Mouse (Mus musculus): Measurements from ENCODE around the gene Tcerg1l.

The Tcerg1l gene

DNA sequence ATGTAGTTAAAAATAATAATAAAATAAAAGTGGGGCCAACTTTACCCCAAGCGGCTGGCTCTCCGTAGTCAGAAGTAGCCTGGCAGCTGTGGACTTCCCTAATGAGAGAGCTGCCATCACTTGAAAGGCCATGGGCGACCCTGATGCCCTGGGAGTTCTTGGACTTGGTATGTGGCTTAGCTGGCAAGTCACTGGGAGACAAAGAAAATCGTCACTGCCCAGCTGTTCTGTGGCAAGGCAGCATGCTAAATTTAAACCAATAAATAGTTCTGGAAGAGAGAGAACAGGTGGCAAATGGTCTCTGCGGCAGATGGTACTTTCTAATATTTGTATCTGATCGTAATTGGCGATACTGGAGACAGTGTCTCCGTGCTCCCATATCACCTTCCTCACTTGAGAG lies 40.1 kb downstream of the Tcerg1l start:
- DNase-seq = no peak

DNA sequence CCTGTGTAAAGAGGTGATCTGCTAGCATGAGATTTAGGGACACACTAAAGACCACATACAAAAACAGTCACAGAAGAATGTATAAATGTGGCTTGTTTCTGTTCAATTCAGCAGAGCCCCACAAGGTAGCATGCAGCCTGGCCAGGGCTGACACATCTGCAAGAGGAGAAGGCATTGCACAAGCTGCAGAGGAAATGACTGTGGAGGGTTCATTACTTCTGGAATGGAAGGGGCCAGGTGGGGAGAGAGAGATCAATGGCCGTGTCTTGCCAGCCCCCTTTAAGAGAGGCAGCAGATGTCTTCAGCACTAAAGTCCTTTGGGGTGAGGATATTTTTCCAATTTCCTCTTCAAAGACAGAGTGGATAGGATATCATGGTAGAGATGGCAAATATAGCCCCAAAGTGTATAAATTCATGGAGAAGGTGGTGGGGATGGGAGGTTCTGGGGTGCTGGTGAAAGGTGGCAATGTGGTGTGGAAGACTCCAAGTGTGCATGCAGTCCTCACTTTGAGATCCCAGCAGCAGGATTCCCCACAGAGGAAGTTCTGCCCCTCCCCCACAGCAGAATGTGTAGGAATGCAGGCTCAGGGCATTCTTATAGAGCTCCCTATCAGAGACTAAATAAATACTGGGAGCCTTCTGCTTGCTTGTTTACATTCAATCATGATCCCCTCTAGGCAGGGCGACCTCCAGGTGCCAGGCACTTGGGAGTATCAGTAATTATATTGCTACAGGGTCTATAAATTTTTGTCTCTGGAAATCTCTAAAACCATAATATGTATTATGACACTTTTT lies 40.7 kb downstream of the Tcerg1l start:
- no peak for DNase-seq

DNA sequence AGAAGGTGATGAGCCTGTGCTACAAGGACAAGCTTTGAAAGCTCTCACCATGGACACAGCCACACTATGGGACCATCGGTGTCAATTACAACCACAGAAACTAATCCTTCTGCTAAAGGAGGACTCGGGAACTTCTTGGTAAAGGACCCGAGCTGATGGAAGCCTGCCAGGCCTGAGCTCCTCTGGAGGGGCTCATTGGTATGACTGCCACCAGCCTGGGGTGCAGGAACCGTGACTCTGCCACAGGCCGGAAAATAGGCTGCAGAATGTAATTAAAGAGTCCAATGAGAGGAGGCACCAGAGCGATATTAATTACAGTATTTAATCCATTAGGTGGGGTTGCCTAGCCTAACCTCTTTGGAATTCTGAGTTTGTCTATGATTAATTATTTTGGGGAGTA lies 52.1 kb downstream of the Tcerg1l start:
- peak in 1 of 2 experiments; percentile 3 for DNase-seq

DNA sequence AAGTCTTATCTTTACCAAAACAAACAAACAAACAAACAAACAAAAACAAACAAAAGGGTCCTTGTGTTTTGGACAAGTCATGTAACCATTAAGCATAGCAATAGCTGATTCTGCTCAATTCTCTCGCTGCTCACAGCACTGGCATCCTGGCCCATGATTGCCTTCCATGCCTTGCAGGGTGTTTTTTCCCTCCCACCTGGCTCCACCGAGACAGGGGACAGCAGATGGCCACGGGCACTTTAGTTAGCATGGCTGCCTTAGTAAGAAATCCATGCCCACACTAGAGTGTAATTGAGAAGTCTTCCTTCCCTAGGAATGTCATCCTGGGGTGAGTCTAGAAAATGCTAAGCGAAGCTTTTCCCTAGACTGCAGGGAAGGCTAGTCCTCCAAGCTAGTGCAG lies 59.1 kb downstream of the Tcerg1l start:
- DNase-seq = no peak

DNA sequence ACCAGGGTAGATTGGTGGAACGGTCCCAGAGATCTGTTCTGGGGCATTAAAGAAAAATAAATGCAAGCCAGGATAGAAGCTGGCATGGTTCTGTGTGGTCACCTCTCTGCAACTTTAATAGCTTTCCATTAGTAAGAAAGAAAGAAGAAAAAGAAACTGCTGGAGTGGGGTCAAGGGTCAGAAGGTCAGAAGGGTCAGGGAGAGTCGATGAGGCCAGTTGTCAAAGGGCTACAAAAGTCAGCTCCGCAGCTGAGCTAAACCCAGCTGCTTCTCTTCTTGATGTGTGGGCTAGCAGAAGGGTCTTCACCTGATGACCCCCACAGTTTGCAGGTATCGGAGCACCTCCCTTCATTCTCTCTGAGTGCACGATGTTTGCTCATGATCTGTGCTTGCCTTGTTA lies 59.6 kb downstream of the Tcerg1l start:
- DNase-seq = no peak

DNA sequence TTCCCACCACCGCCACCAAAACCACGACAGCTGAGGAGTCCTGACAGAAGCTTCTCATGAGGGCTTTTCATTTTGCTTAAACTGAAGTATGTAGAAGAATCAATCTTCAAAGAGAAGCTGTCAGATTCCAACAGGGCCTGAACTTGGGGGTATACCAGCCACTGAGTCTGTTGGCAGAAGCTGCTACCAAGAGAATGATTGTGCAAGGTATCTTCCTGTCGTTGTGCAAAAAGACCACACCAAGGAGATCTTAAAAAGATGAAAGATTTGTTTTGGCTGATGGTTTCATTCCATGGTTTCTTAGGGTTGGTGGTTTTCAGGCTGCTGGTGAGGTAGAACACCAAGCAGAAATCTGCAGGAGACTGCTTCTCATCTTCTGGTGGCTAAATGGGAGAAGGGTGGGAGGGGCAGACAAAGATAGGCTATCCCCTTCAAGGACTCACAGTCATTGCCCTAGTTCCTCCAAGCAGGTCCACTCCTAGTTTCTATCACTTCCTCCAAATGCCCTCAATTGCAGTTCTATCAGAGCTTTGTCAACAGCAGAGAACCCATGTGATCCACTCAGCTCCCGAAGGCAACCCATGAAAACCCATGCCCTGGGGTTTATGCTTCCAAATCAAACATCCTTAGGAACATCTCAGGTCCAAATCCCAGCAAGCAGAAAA lies 64.9 kb downstream of the Tcerg1l start:
- DNase-seq = no peak

DNA sequence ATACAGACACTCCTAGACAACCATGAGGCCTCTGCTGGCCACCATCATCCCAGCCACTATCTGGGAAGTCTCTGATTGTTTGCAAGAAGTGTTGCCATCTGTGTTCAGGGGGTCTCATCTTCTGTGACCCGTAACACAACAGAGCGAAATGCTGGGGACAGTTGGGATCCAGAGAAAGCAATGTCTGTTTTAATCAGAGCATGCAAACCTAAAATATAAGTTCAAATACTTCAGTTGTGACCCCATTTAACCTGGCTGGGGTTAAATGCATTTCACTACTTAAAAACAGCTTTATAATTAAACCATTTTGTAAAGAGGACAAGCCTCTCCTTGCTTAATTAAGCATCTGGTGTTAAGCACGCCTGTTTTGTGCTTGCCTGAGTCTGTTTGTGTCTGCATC lies 66.3 kb downstream of the Tcerg1l start:
- DNase-seq = no peak

DNA sequence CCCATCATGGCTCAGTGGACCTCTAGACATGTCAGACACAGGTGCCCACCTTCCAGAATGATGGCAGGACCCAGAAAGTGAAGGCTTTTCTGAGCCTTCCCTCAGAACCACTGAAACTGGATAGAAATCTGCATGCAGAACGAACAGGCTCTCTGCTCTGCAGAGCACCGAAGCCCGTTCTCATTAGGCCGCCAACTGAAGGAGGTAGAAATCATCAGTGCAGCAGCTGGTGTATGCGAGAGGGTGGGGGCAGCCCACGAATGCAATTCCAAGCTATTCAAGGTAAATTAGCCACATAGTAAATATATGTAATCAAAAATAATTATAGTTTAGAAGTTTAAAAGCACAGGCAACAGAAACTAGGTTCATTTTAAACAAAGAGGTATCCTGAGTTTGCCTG lies 68.9 kb downstream of the Tcerg1l start:
- DNase-seq = no peak

DNA sequence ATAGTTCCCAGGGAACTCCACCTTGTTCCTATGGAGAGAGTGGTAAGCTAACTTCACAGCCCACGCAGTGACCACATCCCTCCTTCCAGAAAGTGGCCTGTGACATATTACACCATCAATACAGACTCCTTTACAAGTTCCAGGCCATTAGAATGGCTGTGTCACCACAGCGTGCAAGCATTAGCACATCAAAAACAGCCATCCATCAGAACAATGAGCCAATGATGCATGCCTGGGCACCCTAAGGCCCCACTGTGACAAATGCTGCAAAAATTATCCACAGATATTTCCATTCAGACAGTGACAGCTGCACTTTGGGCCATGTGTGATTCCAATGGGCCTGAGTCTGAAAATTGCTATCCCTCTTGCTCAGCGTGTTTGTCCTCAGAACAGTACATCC lies 70.8 kb downstream of the Tcerg1l start:
- no peak for DNase-seq

DNA sequence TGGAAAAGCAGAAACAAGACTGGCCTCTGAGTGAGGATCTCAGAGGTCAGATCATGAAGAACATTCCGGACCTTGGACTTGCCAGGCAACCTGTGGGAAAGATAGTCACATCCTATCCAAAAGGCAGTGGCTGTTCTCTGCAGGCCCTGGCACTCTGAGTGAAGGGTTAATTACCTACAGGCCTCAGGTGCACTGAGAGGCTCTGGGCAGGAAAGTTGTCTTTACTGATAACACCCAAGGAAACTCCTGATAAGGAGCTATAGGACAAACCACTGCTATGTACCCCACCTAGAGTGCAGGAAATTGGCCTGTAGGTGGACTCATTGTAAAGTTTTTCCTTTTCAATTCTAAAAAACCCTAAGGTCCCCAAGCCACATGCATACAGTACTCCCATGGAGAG lies 83.8 kb downstream of the Tcerg1l start:
- DNase-seq = no peak

DNA sequence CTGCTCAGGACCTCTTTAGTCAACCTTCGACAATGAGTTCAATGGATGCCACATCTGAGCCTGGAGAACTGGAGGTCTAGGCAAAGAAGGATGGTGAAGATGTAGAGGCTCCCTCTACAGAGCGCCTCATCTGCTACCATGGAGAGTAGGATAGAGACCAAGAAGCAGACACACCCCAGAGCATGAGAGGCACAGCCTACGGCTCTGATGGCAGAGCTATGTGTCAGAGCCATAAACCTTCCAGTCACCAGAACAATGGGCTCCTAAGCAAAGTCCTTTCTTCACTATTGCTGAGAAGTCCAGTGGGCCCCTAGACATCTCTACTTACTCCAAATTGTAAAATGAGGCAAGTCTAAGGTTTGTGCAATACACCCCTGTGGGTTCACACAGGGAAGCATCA lies 91.4 kb downstream of the Tcerg1l start:
- no peak for DNase-seq

DNA sequence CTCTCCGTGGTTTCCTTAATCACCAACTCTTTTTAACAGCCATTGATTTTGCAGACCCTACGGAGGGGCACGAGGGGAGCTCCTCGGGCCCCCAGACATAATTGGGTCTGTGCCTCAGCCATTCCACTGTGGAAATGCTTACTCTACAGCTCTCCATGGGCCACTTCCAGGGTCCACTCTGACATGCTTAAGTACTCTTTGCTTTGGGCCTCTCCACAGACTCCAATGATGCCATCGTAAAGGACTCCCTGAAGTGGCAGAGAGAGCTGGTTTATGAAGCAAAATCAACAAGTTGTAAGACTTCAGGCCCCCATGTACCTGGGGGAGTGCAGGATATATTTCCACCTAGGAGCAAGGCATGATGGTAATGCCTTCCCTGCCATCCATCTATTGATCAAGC lies 112.7 kb downstream of the Tcerg1l start:
- no peak for DNase-seq

DNA sequence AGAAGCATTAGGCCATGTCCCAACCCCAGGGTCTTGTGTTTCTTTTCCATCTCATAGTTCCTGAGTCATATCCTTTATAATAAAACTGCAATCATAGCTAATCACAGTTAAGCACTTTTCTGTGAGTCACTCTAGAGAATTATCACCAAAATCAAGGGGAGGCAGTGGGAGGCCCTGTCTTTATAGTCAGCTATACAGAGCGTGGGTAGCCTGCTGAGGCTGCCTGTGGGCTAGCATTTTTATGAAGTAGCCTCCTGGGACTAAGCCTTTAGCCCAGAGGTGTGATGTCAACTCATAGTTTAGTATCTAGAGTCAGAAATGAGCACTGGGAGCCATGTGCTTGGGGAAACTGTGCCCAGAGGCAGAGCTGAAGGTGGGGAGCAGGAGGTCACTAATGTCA lies 122.3 kb downstream of the Tcerg1l start:
- no peak for DNase-seq

DNA sequence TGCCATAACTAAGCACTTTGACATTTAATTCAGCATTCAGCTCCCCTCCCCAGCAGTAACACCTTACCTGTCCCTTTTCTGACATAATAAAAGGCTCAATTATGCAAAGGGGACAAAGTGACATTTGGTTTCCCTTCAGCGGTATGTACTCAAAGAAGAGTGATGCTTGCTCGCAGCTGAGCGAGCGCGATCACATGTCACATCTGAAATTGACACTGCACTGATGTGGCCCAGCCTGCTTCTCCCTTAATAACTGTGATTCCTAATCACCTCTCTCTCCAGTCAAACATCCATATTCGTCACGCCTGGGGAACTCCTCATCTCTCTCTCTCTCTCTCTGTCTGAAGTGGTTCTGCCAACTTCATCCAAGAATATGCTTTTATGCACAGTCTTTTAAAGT lies 126.2 kb downstream of the Tcerg1l start:
- DNase-seq = no peak

DNA sequence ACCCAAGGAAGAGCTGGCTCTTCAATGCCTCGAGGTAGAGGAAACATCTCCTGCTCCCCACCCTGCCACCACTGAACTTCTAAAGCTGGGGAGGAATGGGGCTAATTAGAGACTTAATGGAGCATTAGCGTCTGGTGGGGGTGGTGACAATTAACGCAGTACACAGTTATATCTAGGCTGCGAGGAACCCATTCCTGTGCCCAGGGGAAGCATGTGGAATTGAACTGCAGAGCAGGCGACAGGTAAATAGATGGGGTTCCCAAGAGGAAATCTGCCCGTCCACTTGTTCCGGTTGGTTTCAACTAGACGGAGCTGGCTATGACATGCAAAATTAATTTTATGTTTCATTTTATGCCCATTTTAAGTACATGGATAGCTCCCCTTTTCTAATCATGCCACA lies 128.1 kb downstream of the Tcerg1l start:
- DNase-seq = no peak

DNA sequence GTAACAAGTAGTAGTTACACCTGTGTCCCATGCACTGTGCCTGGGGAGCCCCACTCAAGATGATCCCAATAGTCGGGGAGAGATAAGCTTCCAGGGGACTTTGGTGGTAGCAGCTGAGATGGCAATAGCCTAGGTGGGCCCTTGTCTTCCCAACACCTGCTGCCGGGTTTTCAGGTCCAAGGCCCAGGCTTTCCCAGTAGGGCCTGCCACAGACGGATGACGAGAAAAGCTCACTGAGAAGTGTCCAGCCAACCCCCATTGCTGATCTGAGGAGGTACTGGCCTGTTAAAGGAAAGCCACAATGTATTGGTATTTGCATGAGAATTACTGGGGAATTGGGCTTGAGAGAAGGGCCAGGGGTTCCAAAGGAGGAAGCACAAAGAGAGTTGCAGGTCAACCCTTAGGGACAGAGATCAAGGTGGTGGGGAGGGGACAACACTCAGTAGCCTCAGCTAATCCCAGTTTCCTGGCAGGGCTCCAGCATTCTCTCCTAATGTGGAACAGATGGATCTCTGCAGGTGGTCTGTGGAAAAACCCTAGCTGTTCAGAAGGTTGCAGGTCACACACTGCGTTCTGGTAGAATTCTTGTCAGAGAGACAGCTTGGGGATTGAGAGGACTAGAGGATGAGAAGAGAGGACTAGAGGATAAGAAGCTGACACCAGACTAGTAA lies 129.4 kb downstream of the Tcerg1l start:
- peak; percentile 47 to 48 for DNase-seq

DNA sequence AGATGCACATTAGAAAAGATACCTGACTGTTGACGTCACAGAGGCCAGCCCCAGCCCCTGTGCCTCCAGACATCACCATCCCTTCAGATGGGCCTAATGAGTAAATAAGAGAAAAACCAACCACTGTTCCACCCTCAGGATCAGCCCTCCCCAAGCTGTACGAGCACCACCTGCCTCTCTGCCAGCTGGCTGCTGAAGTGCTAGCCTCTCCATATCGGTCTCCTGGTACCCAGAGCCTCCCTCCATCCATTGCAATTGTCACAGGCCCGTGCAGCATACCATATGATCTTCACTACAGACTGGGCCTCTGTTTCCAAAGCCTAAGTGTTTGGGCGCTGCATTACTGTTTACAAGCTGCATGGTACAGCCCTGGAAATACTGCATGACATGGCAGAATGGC lies 148.9 kb downstream of the Tcerg1l start:
- no peak for DNase-seq

DNA sequence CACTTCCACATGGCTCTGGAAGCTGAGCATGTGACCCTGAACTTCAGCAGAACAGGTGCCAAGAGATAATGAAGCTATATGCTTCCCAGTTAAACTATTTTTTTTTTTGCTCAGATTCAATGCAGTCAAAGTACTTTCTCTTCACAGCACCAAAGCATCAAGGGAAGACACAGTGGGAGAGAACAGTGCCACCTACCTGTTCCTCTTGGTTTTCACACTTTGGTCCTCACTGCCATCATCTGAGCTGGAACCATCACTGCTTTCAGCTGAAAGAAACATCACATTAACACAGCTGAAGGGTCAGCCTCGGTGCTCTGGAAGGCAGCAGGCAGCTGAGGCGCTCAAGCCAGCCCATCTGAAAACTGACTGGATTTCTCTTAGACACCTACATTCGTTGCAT lies 149.4 kb downstream of the Tcerg1l start:
- no peak for DNase-seq

DNA sequence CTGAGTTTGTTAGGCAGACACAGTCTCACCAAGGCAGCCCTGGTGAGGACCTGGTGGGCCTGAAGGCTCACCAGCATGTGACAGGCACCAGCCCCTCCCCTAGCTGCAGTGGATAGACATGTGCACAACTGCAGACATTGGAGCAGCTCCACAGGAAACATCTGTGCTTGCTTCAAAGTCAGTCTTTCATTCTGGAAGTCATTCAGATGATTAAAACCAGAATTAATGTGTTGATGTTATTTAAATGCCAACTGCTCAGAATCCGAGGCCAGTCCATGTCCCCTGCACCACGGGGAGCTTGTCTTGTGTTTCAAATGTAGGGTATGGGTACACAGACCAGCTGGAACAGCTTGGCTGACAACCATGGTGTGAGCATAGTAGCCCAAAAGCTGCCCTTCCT lies 150.8 kb downstream of the Tcerg1l start:
- no peak for DNase-seq

DNA sequence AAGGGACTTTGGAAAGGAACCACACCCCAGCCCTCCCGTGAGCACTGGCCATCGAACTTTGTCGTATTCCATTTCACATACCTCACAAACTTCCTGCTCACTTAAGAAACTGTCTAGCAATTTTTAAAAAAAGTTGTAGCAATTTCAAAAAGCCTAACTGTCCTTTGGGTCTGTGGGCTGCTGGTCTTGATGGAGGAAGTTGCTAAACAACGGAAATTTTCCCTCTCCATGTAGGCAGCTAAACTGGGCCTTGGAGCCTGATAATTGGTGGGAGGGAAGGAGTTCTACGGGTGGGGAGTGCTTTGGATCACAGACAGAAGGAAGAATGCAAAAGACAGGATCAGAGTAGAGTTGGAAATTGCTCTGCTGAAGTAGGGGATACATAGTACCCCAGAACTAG lies 155.3 kb downstream of the Tcerg1l start:
- no peak for DNase-seq

DNA sequence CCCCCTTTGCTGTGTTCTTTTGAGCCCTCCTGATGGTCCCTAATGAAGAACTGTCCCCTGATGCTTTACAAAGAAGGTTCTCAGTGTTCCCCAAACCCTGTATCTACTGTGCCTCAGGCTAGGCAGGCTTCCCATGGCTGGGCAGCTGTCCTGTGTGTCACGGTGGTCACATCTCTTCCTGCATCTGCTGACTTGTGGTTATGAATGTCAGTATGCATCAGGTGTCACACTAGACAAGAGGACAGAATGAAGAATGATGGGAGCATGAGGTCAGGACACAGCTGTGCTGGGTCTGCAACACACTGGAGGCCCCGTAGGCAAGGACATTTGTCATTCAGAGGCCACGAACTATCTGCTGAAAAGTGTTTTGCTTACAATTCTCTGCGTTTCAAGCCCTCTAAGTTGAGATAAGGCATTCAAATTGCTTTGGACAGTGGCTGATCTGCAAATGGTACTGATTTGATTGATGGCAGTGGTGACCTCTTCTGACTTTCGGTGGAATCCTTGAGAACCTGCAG lies 159.8 kb downstream of the Tcerg1l start:
- no peak for DNase-seq

DNA sequence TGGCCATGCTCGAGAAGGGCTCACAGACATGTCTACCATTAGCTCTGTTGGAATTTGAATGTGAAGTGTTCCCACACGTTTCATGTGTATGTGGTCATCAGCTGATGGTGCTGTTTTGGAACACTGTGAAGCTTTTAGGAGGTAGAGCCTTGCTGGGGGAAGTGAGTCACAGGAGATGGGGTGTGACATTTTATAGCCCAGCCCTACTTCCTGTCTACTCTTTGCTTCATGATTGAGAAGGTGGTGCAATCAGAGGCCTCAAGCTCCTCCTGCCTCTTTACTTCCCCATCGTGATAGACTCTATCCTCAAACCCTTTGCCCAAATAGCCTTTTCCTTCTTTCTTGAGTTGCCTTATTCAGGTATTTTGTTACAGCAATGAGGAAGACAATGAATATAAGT lies 173.3 kb downstream of the Tcerg1l start:
- DNase-seq = no peak

DNA sequence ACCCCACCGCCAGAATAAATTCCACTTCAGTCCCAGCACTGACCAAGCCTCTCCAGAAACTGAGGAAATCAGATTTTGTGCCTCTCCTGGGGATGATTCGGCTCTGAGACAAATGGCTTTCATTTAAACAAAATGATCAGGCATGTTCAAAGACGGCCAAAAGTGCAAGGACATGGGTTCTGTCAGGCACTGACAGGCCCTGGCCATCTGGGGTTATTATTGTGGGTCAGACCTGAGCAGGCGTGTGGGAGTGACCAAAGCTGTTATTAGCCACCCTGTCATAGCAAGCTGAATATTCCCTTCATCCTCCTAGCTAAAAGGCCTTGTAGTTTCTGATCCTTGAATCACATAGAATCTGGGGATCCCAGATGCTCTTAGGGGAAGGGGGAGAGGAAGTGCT lies 174.6 kb downstream of the Tcerg1l start:
- no peak for DNase-seq

DNA sequence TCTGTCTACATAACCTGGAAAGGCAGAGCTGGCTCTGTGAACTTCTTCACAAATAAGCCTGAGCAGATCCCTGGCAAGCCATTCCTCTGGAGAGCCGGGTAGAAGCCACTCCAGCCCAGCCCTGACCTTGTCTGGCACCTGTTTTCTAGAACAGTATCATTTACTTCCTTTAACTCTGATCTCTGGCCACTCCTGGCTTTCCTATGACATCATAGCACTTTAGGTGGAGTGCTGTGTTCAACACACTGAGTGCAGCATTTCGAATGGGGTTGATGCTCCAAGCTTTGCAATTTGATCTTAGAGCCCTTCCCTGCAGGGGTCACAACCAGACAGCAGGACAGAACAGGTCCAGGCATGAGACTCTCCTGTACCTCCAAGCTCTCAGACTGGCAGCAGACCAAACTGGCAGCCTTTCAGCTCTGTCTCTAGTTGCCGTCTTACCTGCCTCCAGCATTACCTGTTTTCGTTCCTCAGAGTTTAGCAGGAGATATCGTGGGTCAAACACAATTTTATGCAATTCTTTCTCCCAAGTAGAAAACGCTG lies 179.9 kb downstream of the Tcerg1l start:
- peak; percentile 34 to 49 for DNase-seq

Data from kidney, postnatal 25 days (tissue).